Mouse (Mus musculus) hindbrain, embryonic 11.5 days (tissue): ENCODE results near the gene Ngrn. TPM values are rescaled to one million over a fixed set of nuclear protein-coding genes. Genes with fewer than 3 reads are reported as not detected.
A peak's percentile ranks its signal among the peaks of the same experiment; 100 is the strongest.

Source experiments
- ATAC-seq: fragments of 200-750 bp; cut with Nextera tagmentation; 2 replicates; pipeline ENCODE4 v1.8.0; 2017; ENCODE audit warnings: mild to moderate bottlenecking, moderate TSS enrichment, moderate library complexity; ENCODE audit not compliant: low FRiP score
- DNase-seq: peaks from one replicate; pipeline ENCODE4 v3.0.0-alpha.2; 2015; ENCODE audit warnings: low spot score
- H3K27ac ChIP-seq: fragments of 300-500 bp; sonication (generic); 2 replicates; pipeline ENCODE4 v1.5.1; 2014; ENCODE audit warnings: mild to moderate bottlenecking, low read depth, low read length
- H3K27me3 ChIP-seq: fragments of 300-500 bp; sonication (generic); 2 replicates; pipeline ENCODE4 v1.6.1; 2014; ENCODE audit warnings: mild to moderate bottlenecking, low read length, moderate library complexity, mixed read lengths; ENCODE audit not compliant: control insufficient read depth, insufficient read depth
- H3K36me3 ChIP-seq: fragments of 300-500 bp; sonication (generic); 2 replicates; pipeline ENCODE4 v1.6.1; 2014; ENCODE audit warnings: mild to moderate bottlenecking, low read length, moderate library complexity, mixed read lengths; ENCODE audit not compliant: control insufficient read depth, insufficient read depth
- H3K4me1 ChIP-seq: fragments of 300-500 bp; sonication (generic); replicated peaks from 2 replicates; pipeline ENCODE4 v1.6.1; 2014; ENCODE audit warnings: low read length, mixed read lengths; ENCODE audit not compliant: control insufficient read depth, insufficient read depth
- H3K4me2 ChIP-seq: fragments of 300-500 bp; sonication (generic); replicated peaks from 2 replicates; pipeline ENCODE4 v1.6.1; 2014; ENCODE audit warnings: mild to moderate bottlenecking, low read depth, low read length
- H3K4me3 ChIP-seq: fragments of 300-500 bp; sonication (generic); 2 replicates; pipeline ENCODE4 v1.5.1; 2014; ENCODE audit warnings: low read depth, low read length
- H3K9ac ChIP-seq: fragments of 300-500 bp; sonication (generic); 2 replicates; pipeline ENCODE4 v1.6.1; 2014; ENCODE audit warnings: low read depth, low read length
- H3K9me3 ChIP-seq: fragments of 300-500 bp; sonication (generic); 2 replicates; pipeline ENCODE4 v1.6.1; 2016; ENCODE audit warnings: low read length; ENCODE audit not compliant: control insufficient read depth
- WGBS: fragments of 180-500 bp; shearing (Covaris S2); extraction: QIAGEN DNeasy Blood & Tissue Kit; methylation state at CpG from one replicate; pipeline ENCODE4 v1.1.7; 2014; 5-methylcytosine and 5-hydroxymethylcytosine counted together
- polyA plus RNA-seq: library from polyadenylated mRNA; unstranded; fragments of >200 nt; fragmentation: Nextera tagmentation; extraction: Ambion mirVana; gene quantifications from 2 replicates; pipeline ENCODE4 v1.2.1, GENCODE M21; 2014

Ngrn gene
- polyA plus RNA-seq: 49.5 and 51.6 TPM in 2 replicates

DNA sequence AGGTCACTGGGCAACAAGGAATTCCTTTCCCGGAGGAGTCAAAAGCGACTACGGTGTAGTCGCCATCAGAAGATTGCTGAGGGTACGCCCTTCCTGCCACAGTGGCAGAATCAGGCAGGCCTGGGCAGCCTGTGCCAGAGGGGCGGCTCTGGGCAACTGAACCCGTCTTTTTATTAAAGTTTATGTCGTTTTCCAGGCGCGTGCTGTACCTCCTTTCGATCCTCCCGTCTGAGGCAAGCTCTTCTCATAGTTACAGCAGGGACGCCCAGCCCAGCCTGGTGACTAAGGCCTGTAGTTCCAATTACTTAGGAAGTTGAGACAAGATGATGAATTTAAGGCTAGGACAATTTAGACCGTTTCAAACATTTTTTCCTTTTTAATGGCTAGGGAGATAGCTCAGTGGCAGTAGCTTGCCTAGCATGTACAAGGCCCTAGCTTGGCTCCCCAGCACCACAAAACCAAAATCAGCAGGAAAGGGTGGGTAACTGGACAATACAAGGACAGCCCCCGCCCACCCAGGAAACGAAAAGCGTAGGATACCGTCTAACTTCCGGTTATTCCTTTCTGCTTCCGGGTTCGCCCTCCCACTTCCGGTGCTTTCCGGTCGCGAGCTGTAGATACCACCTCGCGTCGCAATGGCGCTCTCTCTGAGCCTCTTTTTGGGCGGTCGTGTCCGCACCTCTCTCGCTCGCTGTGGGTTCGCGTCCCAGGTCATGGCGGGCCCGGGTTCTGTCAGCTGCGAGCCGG is at the start of gene Ngrn:
Ngrn (plus strand) TSS at position 591 of the 747 bp plus-strand sequence.
- 26% methylated on average over 40 of the region's 40 CpGs for WGBS

DNA sequence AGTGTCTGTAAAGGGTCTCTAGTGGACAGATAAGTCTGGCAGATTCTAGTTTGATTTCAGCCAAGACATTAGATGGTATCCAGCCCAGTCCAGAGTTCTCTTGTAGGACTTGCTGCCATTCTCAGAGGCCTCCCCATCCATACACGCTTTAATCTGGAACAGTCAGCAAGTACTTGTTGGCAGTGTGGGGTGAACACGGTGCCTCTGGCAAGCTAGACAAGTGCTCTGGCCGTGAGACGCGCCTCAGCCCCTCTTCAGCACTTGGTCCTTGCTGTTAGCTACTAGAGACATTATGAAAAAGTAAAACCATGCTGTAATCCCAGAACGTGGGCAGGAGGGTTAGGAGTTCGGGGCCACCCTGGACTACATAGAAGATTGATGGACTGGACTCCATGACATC is 47.4 kb upstream of the Ngrn start:
- Histone ChIP-seq H3K36me3 (peaks cover 7% of the 10 kb centered on the region; the same call in 1 of the 2 replicates), H3K4me1 (0 out of 2 replicates have a peak, but pooled peaks cover 3% of the 10 kb centered on the region), H3K4me2 (no peak overlapping the region), H3K27ac (no peak overlapping the region), H3K27me3 (no peaks in the 10 kb centered on the region), H3K9me3 (no peaks in the 10 kb centered on the region), H3K9ac (no peak overlapping the region), H3K4me3 (no peak overlapping the region)
- WGBS: 92% methylated on average over 7 of the region's 7 CpGs
- no peak for ATAC-seq
- no peak for DNase-seq

More for the DNA sequence above, at the start of gene Ngrn:
- peak; percentile 91 for DNase-seq
- H3K9me3 ChIP-seq: no peaks in the 10 kb centered on the region
- H3K9ac ChIP-seq: peak within 1 kb of the TSS; percentile 85
- H3K27me3 ChIP-seq: no peaks in the 10 kb centered on the region
- H3K36me3 ChIP-seq: peaks cover 3% of the 10 kb centered on the region; the same call in 1 of the 2 replicates
- H3K27ac ChIP-seq: no peak within 1 kb of the TSS
- ATAC-seq: peak; percentile 91
- H3K4me3 ChIP-seq: peak within 1 kb of the TSS; percentile 87
- H3K4me2 ChIP-seq: peak within 1 kb of the TSS; percentile 87
- H3K4me1 ChIP-seq: no peaks in the 10 kb centered on the region; the same call in 1 of the 2 replicates

DNA sequence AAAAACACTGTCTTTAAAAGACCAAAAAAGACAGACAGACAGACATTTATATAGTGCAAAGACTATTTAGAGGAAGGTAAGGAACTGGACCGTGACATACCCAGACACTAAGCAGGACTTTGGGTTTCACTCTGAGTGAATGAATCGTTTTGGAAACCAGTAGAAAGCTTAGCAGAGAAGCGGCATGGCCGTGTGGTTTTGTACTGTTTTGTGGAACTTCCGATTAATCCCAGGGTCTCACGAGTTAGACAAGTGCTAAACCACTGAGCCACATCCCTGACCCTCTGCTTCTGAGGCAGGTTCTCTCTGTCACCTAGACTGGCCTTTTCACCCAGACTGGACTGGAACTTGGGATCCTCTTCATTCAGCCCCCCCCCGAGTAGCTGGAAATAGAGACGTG is 46.6 kb upstream of the Ngrn start:
- H3K9ac ChIP-seq: no peak overlapping the region
- peaks cover 12% of the 10 kb centered on the region for H3K36me3 ChIP-seq
- H3K4me2 ChIP-seq: no peak overlapping the region
- no peak overlapping the region for H3K27ac ChIP-seq
- no peaks in the 10 kb centered on the region for H3K27me3 ChIP-seq
- 87% methylated on average over 8 of the region's 8 CpGs for WGBS
- no peaks in the 10 kb centered on the region for H3K9me3 ChIP-seq
- H3K4me1 ChIP-seq: 0 out of 2 replicates have a peak, but pooled peaks cover 3% of the 10 kb centered on the region
- no peak overlapping the region for H3K4me3 ChIP-seq
- DNase-seq: no peak
- ATAC-seq: no peak

DNA sequence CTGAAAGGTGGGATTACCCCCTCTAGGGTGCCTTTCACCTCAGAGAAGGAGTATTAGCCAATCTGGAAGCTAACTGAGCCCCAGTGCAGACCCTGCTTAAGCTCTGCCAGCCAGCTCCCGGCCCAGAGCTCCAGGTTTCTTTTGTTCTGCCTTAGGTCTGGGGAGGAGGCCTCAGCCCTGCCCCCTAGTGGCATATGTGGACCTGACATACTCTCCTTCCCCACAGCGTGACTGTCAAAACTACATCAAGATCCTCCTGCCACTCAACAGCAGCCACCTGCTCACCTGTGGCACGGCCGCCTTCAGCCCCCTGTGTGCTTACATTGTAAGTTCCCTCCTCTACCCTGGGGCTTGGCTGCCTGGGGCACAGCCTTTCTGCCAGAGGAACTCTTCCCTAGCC is 45.6 kb upstream of the Ngrn start:
- peak overlapping the region; percentile 54; the same call in 1 of the 2 replicates for H3K9ac ChIP-seq
- DNase-seq (peak; percentile 86), ATAC-seq (peak; percentile 78)
- H3K4me3 ChIP-seq: no peak overlapping the region
- WGBS: 30% methylated on average over 4 of the region's 4 CpGs
- 0 out of 2 replicates have a peak overlapping the region, but pooled peaks have one; percentile 45 for H3K27ac ChIP-seq
- no peak overlapping the region for H3K4me2 ChIP-seq
- H3K9me3 ChIP-seq: no peaks in the 10 kb centered on the region
- peaks cover 17% of the 10 kb centered on the region for H3K36me3 ChIP-seq
- H3K27me3 ChIP-seq: no peaks in the 10 kb centered on the region
- H3K4me1 ChIP-seq: 0 out of 2 replicates have a peak, but pooled peaks cover 3% of the 10 kb centered on the region

DNA sequence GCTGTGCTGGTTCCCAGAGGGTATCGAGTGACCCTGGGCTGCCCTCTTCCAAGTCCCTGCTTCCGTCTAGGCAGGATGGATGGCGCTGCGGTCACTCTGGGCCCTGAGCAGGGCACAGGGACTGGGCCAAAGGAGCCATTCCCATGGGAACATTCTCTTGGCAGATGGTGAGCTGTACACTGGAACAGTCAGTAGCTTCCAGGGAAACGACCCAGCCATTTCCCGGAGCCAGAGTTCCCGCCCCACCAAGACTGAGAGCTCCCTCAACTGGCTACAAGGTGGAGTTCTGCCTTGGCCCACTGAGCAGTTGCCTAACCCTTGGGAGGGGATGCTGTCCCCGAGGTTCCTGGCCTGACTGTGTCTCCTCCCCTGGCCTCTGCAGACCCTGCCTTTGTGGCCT is 44.4 kb upstream of the Ngrn start:
- WGBS: 72% methylated on average over 8 of the region's 8 CpGs

DNA sequence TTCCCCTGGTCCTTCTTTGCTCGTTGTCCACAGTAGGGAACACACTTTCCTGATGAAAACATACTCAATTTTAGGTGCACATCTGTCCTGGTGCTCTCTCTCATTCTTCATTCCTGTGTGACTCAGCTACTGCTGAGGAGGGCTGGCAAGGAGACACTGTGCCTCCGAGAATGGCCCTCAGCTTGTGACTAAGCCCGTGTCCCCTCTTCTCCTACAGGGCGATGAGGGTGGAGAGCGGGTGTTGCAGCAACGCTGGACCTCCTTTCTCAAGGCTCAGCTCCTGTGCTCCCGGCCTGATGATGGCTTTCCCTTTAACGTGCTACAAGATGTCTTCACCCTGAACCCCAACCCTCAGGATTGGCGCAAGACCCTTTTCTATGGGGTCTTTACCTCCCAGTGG is 42.3 kb upstream of the Ngrn start:
- H3K4me2 ChIP-seq: no peak overlapping the region
- H3K9ac ChIP-seq: no peak overlapping the region
- no peak overlapping the region for H3K27ac ChIP-seq
- H3K4me1 ChIP-seq: 0 out of 2 replicates have a peak, but pooled peaks cover 3% of the 10 kb centered on the region
- no peaks in the 10 kb centered on the region for H3K27me3 ChIP-seq
- DNase-seq (no peak), ATAC-seq (no peak)
- H3K9me3 ChIP-seq: no peaks in the 10 kb centered on the region
- H3K4me3 ChIP-seq: no peak overlapping the region
- WGBS: 96% methylated on average over 9 of the region's 9 CpGs
- peaks cover 23% of the 10 kb centered on the region for H3K36me3 ChIP-seq

More for the DNA sequence above, 44.4 kb upstream of the Ngrn start:
- Histone ChIP-seq H3K4me3 (no peak overlapping the region), H3K9me3 (no peaks in the 10 kb centered on the region), H3K36me3 (peaks cover 23% of the 10 kb centered on the region), H3K9ac (no peak overlapping the region), H3K4me2 (no peak overlapping the region), H3K27ac (no peak overlapping the region), H3K27me3 (no peaks in the 10 kb centered on the region), H3K4me1 (0 out of 2 replicates have a peak, but pooled peaks cover 3% of the 10 kb centered on the region)
- DNase-seq (no peak), ATAC-seq (no peak)

DNA sequence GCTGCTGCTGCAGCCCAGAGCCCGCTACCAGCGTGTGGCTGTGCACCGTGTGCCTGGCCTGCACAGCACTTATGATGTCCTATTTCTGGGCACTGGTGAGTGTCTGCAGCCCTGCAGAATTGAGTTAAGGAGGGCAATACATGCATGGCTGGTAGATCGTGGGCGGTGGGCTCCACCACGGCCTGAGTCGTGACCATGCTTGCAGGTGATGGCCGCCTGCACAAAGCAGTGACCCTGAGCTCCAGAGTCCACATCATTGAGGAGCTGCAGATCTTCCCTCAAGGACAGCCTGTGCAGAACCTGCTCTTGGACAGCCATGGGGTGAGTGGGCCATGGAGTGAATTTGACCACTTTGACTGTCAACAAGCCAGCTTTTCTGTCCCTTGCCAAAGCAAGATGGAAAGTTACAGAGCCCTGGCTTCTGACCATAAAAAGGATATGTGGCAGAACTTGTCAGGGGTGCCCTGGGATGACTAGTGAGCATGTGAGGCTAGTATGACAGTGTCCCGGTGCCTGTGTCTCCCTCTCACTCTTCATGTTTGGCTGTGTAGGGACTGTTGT is 40.7 kb upstream of the Ngrn start:
- ATAC-seq (no peak), DNase-seq (no peak)
- no peak overlapping the region for H3K27ac ChIP-seq
- H3K27me3 ChIP-seq: no peaks in the 10 kb centered on the region
- no peak overlapping the region for H3K9ac ChIP-seq
- peaks cover 30% of the 10 kb centered on the region for H3K36me3 ChIP-seq
- H3K4me1 ChIP-seq: 0 out of 2 replicates have a peak, but pooled peaks cover under 1% of the 10 kb centered on the region
- 95% methylated on average over 9 of the region's 9 CpGs for WGBS
- no peak overlapping the region for H3K4me3 ChIP-seq
- no peaks in the 10 kb centered on the region for H3K9me3 ChIP-seq
- no peak overlapping the region for H3K4me2 ChIP-seq

DNA sequence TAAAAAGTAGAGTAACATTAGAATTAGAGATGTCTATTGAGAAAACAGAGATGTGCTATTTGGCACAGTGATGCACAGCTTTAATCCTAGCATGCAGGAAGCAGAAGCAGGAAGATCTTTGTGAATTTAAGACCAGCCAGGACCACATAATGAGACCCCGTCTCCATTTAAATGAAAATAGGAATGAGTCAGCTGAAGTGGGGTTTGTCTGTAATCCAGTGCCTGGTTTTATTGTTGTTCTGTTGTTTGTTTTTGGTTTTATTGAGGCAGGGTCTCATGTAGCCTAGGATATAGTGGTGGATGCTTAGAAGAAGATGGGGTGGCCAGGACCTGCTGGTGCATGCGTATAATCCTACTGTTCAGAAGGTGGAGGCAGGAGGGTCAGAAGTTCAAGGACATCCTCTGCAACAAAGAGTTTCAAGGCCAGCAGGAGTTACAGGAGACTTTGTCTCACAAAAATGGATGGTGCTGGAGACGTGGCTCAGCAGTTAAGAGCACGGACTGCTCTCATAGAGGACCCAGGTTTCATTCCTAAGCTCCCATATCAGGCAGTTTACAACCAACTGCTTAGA is 39.8 kb upstream of the Ngrn start:
- no peak overlapping the region for H3K4me2 ChIP-seq
- H3K36me3 ChIP-seq: peaks cover 30% of the 10 kb centered on the region
- H3K4me3 ChIP-seq: no peak overlapping the region
- no peak for DNase-seq
- WGBS: 92% methylated on average over 4 of the region's 4 CpGs
- no peaks in the 10 kb centered on the region for H3K4me1 ChIP-seq
- no peak for ATAC-seq
- no peaks in the 10 kb centered on the region for H3K27me3 ChIP-seq
- no peak overlapping the region for H3K9ac ChIP-seq
- no peaks in the 10 kb centered on the region for H3K9me3 ChIP-seq
- H3K27ac ChIP-seq: no peak overlapping the region
